Mouse (Mus musculus) forebrain, embryonic 10.5 days (tissue): Measurements from ENCODE around the gene Gckr. TPM values are rescaled to one million over a fixed set of nuclear protein-coding genes. Genes with fewer than 3 reads are reported as not detected.

Experiments used
- DNase-seq: peaks from one replicate; pipeline ENCODE4 v3.0.0-alpha.2; 2017; ENCODE audit warnings: low spot score; ENCODE audit errors: extremely low spot score
- H3K27ac ChIP-seq: fragments of 300-500 bp; sonication (generic); 2 replicates; pipeline ENCODE4 v1.5.1; 2016; ENCODE audit warnings: mild to moderate bottlenecking
- H3K27me3 ChIP-seq: fragments of 300-500 bp; sonication (generic); 2 replicates; pipeline ENCODE4 v1.6.1; 2016; ENCODE audit warnings: mild to moderate bottlenecking; ENCODE audit not compliant: poor library complexity, severe bottlenecking
- H3K36me3 ChIP-seq: fragments of 300-500 bp; sonication (generic); replicated peaks from 2 replicates; pipeline ENCODE4 v1.6.1; 2016; ENCODE audit warnings: mild to moderate bottlenecking, moderate library complexity
- H3K4me1 ChIP-seq: fragments of 300-500 bp; sonication (generic); 2 replicates; pipeline ENCODE4 v1.6.1; 2016
- H3K4me3 ChIP-seq: fragments of 300-500 bp; sonication (generic); 2 replicates; pipeline ENCODE4 v1.5.1; 2016; ENCODE audit warnings: mild to moderate bottlenecking, moderate library complexity
- H3K9me3 ChIP-seq: fragments of 300-500 bp; sonication (generic); 2 replicates; pipeline ENCODE4 v1.6.1; 2016; ENCODE audit warnings: mild to moderate bottlenecking, moderate library complexity
- WGBS: fragments of 180-500 bp; shearing (Covaris S2); methylation state at CpG from one replicate; pipeline ENCODE4 v1.1.7; 2016; 5-methylcytosine and 5-hydroxymethylcytosine counted together
- polyA plus RNA-seq: library from polyadenylated mRNA; unstranded; fragments of >200 nt; fragmentation: Nextera tagmentation; extraction: Ambion mirVana; gene quantifications from 2 replicates; pipeline ENCODE4 v1.2.1, GENCODE M21; 2016

Gene Gckr
- polyA plus RNA-seq, 1 experiment from 2014 or later = 0.30 TPM

GRCm38 (mm10) chr5:31267686-31268085, 29.6 kb upstream of the Gckr start:
- no peaks in the 10 kb centered on the region for H3K27me3 ChIP-seq
- no peak overlapping the region for H3K27ac ChIP-seq
- no peaks in the 10 kb centered on the region for H3K9me3 ChIP-seq
- H3K4me1 ChIP-seq = peaks cover 9% of the 10 kb centered on the region
- H3K36me3 ChIP-seq = peaks cover 92% of the 10 kb centered on the region
- DNase-seq = no peak
- 60% methylated on average over 6 of the region's 6 CpGs for WGBS
- H3K4me3 ChIP-seq = no peak overlapping the region

- Histone ChIP-seq H3K27ac (no peak overlapping the region), H3K36me3 (peaks cover 78% of the 10 kb centered on the region), H3K4me3 (no peak overlapping the region), H3K4me1 (peaks cover 3% of the 10 kb centered on the region; the same call in 1 of the 2 replicates), H3K9me3 (no peaks in the 10 kb centered on the region), H3K27me3 (no peaks in the 10 kb centered on the region)
- DNase-seq = no peak
- WGBS = 81% methylated on average over 6 of the region's 6 CpGs
Measured at GRCm38 (mm10) chr5:31273018-31273417, 24.2 kb upstream of the Gckr start.

- H3K36me3 ChIP-seq = peaks cover 80% of the 10 kb centered on the region
- WGBS = 92% methylated on average over 20 of the region's 20 CpGs
Measured at GRCm38 (mm10) chr5:31279245-31279988, 17.8 kb upstream of the Gckr start.

GRCm38 (mm10) chr5:31288225-31288624, 9.0 kb upstream of the Gckr start:
- Histone ChIP-seq H3K4me1 (peaks cover 23% of the 10 kb centered on the region), H3K4me3 (no peak overlapping the region), H3K27ac (no peak overlapping the region), H3K36me3 (peaks cover 44% of the 10 kb centered on the region), H3K27me3 (no peaks in the 10 kb centered on the region), H3K9me3 (no peaks in the 10 kb centered on the region)
- WGBS = 84% methylated on average over 4 of the region's 4 CpGs
- no peak for DNase-seq

More at GRCm38 (mm10) chr5:31279245-31279988, 17.8 kb upstream of the Gckr start:
- no peak overlapping the region for H3K4me3 ChIP-seq
- no peaks in the 10 kb centered on the region for H3K9me3 ChIP-seq
- H3K27me3 ChIP-seq = no peaks in the 10 kb centered on the region
- H3K4me1 ChIP-seq = no peaks in the 10 kb centered on the region
- no peak for DNase-seq
- no peak overlapping the region for H3K27ac ChIP-seq

GRCm38 (mm10) chr5:31288655-31289054, 8.6 kb upstream of the Gckr start:
- H3K4me1 ChIP-seq = peaks cover 28% of the 10 kb centered on the region
- H3K27ac ChIP-seq = no peak overlapping the region
- WGBS = 86% methylated on average over 3 of the region's 3 CpGs
- no peak overlapping the region for H3K4me3 ChIP-seq
- no peaks in the 10 kb centered on the region for H3K27me3 ChIP-seq
- no peaks in the 10 kb centered on the region for H3K9me3 ChIP-seq
- peaks cover 44% of the 10 kb centered on the region for H3K36me3 ChIP-seq
- no peak for DNase-seq

GRCm38 (mm10) chr5:31289626-31290230, 7.5 kb upstream of the Gckr start:
- H3K27me3 ChIP-seq = no peaks in the 10 kb centered on the region
- WGBS = 86% methylated on average over 3 of the region's 3 CpGs
- peaks cover 38% of the 10 kb centered on the region for H3K4me1 ChIP-seq
- no peak for DNase-seq
- peaks cover 47% of the 10 kb centered on the region for H3K36me3 ChIP-seq
- H3K4me3 ChIP-seq = peak overlapping the region; percentile 63
- 0 out of 2 replicates have a peak overlapping the region, but pooled peaks have one; percentile 86 for H3K27ac ChIP-seq
- H3K9me3 ChIP-seq = no peaks in the 10 kb centered on the region

GRCm38 (mm10) chr5:31290521-31291360, 6.5 kb upstream of the Gckr start, which contains the start of gene Ift172:
Ift172 (minus strand) TSS chr5:31291116.
- Histone ChIP-seq H3K27ac (peak within 1 kb of the TSS; percentile 86), H3K4me3 (peak within 1 kb of the TSS; percentile 63), H3K4me1 (peaks cover 48% of the 10 kb centered on the region), H3K27me3 (no peaks in the 10 kb centered on the region), H3K9me3 (no peaks in the 10 kb centered on the region), H3K36me3 (peaks cover 36% of the 10 kb centered on the region)
- 3% methylated on average over 45 of the region's 45 CpGs for WGBS
- DNase-seq = peak; percentile 95

GRCm38 (mm10) chr5:31291361-31291688, 5.9 kb upstream of the Gckr start:
- Histone ChIP-seq H3K36me3 (peaks cover 31% of the 10 kb centered on the region), H3K9me3 (no peaks in the 10 kb centered on the region), H3K4me1 (peaks cover 53% of the 10 kb centered on the region), H3K27ac (peak overlapping the region; percentile 86), H3K27me3 (no peaks in the 10 kb centered on the region), H3K4me3 (peak overlapping the region; percentile 63)
- 4% methylated on average over 9 of the region's 9 CpGs for WGBS
- DNase-seq = no peak

- H3K4me1 ChIP-seq = peaks cover 51% of the 10 kb centered on the region
- no peak for DNase-seq
Measured at GRCm38 (mm10) chr5:31294964-31295605, 2.2 kb upstream of the Gckr start.

GRCm38 (mm10) chr5:31295606-31296141, 1.6 kb upstream of the Gckr start, which contains the start of gene Fndc4:
Fndc4 (minus strand) TSS chr5:31296080.
- no peaks in the 10 kb centered on the region for H3K9me3 ChIP-seq
- peak; percentile 74 for DNase-seq

More at GRCm38 (mm10) chr5:31294964-31295605, 2.2 kb upstream of the Gckr start:
- peak overlapping the region; percentile 95 for H3K27ac ChIP-seq
- peaks cover 24% of the 10 kb centered on the region for H3K36me3 ChIP-seq
- 6% methylated on average over 29 of the region's 29 CpGs for WGBS
- H3K9me3 ChIP-seq = no peaks in the 10 kb centered on the region
- no peaks in the 10 kb centered on the region for H3K27me3 ChIP-seq
- peak overlapping the region; percentile 95 for H3K4me3 ChIP-seq

GRCm38 (mm10) chr5:31297981-31298380, 738 bp downstream of the Gckr start:
- no peak overlapping the region for H3K27ac ChIP-seq
- no peaks in the 10 kb centered on the region for H3K9me3 ChIP-seq
- WGBS = 88% methylated on average over 3 of the region's 3 CpGs
- peaks cover 16% of the 10 kb centered on the region for H3K36me3 ChIP-seq
- peaks cover 34% of the 10 kb centered on the region for H3K4me1 ChIP-seq
- DNase-seq = no peak
- no peak overlapping the region for H3K4me3 ChIP-seq
- no peaks in the 10 kb centered on the region for H3K27me3 ChIP-seq

More at GRCm38 (mm10) chr5:31295606-31296141, 1.6 kb upstream of the Gckr start, which contains the start of gene Fndc4:
- Histone ChIP-seq H3K36me3 (peaks cover 24% of the 10 kb centered on the region), H3K4me1 (peaks cover 46% of the 10 kb centered on the region), H3K4me3 (peak within 1 kb of the TSS; percentile 95), H3K27me3 (no peaks in the 10 kb centered on the region), H3K27ac (peak within 1 kb of the TSS; percentile 95)
- WGBS = under 1% methylated on average over 46 of the region's 46 CpGs

GRCm38 (mm10) chr5:31298486-31298885, 1.2 kb downstream of the Gckr start:
- H3K4me1 ChIP-seq = peaks cover 30% of the 10 kb centered on the region
- no peaks in the 10 kb centered on the region for H3K27me3 ChIP-seq
- no peak overlapping the region for H3K27ac ChIP-seq
- 63% methylated on average over 2 of the region's 2 CpGs for WGBS
- H3K9me3 ChIP-seq = no peaks in the 10 kb centered on the region
- peaks cover 11% of the 10 kb centered on the region for H3K36me3 ChIP-seq
- no peak for DNase-seq
- no peak overlapping the region for H3K4me3 ChIP-seq
